Mouse (Mus musculus): ENCODE data around the gene Ltv1.

- no peak for TF ChIP-seq CTCF (conservative IDR thresholded peaks at IDR 0.05; ENCODE audit: low read length)
- no peak for TF ChIP-seq NANOG (IDR thresholded peaks at IDR 0.05; ENCODE audit: borderline replicate concordance, low read length)
- TF ChIP-seq POU5F1 (IDR thresholded peaks at IDR 0.05; ENCODE audit: borderline replicate concordance, low read length): no peak
Measured at GRCm38 (mm10) chr10:13209930-13210637, 17.1 kb upstream of the Ltv1 start.
